Mouse (Mus musculus) MEL (cell line): ENCODE results near the gene Fgfr2. TPM values are rescaled to one million over a fixed set of nuclear protein-coding genes. Genes with fewer than 3 reads are reported as not detected.

ENCODE experiments used
- DNase-seq: peaks from one replicate; pipeline ENCODE4 v3.0.0; 2011; ENCODE audit warnings: low read depth, low spot score
- H3K27ac ChIP-seq: 2 replicates; pipeline ENCODE4 v1.5.1; 2012; ENCODE audit warnings: low read depth, mild to moderate bottlenecking, control low read depth, low read length, moderate library complexity; ENCODE audit not compliant: control insufficient read depth
- H3K27me3 ChIP-seq, 2 experiments: fragments of 150-350 bp in 1 of 2; sonication (generic) in 1 of 2; 2 replicates each; pipeline ENCODE4 v1.6.1; 2012; ENCODE audit warnings: low read length in 2 of 2, mild to moderate bottlenecking in 2 of 2, improper control_type of control experiment in 1 of 2, moderate library complexity in 1 of 2; ENCODE audit not compliant: insufficient read depth in 2 of 2, control insufficient read depth in 1 of 2
- H3K36me3 ChIP-seq, 2 experiments: 2 replicates each; pipeline ENCODE4 v1.6.1; 2012 to 2014; ENCODE audit warnings: low read length in 2 of 2, improper control_type of control experiment in 1 of 2, inconsistent platforms in 1 of 2, mild to moderate bottlenecking in 1 of 2; ENCODE audit not compliant: insufficient read depth in 2 of 2, control insufficient read depth in 1 of 2
- H3K4me1 ChIP-seq, 2 experiments: fragments of 150-350 bp in 1 of 2; sonication (generic) in 1 of 2; 2 replicates each; pipeline ENCODE4 v1.6.1; 2012; ENCODE audit warnings: low read length in 2 of 2, improper control_type of control experiment in 1 of 2, mild to moderate bottlenecking in 1 of 2; ENCODE audit not compliant: insufficient read depth in 2 of 2, control insufficient read depth in 1 of 2
- H3K4me3 ChIP-seq, 2 experiments: fragments of 150-350 bp in 1 of 2; sonication (generic) in 1 of 2; 2 replicates each; pipeline ENCODE4 v1.5.1; 2012; ENCODE audit warnings: low read depth in 2 of 2, low read length in 2 of 2, mild to moderate bottlenecking in 2 of 2, moderate library complexity in 2 of 2, control low read depth in 1 of 2, improper control_type of control experiment in 1 of 2; ENCODE audit not compliant: control insufficient read depth in 1 of 2, insufficient read depth in 1 of 2
- H3K79me2 ChIP-seq: 2 replicates; pipeline ENCODE4 v1.6.1; 2012; ENCODE audit warnings: mild to moderate bottlenecking, low read length, moderate library complexity; ENCODE audit not compliant: control insufficient read depth, poor library complexity, insufficient read depth
- H3K9ac ChIP-seq: 2 replicates; pipeline ENCODE4 v1.6.1; 2012; ENCODE audit warnings: low read depth, mild to moderate bottlenecking, control low read depth, low read length, moderate library complexity; ENCODE audit not compliant: control insufficient read depth, poor library complexity, severe bottlenecking
- H3K9me3 ChIP-seq: fragments of 150-350 bp; sonication (generic); replicated peaks from 2 replicates; pipeline ENCODE4 v1.6.1; 2012; ENCODE audit warnings: mild to moderate bottlenecking, low read length, improper control_type of control experiment, moderate library complexity; ENCODE audit not compliant: insufficient read depth
- CHD2 ChIP-seq: IDR thresholded peaks from 2 replicates; pipeline ENCODE4 v1.6.1; 2011; ENCODE audit warnings: low read length, improper control_type of control experiment
- EP300 ChIP-seq, 2 experiments: IDR thresholded peaks; 2 replicates each; pipeline ENCODE4 v1.6.1; 2011; ENCODE audit warnings: improper control_type of control experiment in 2 of 2, low read length in 2 of 2, low read depth in 1 of 2, mild to moderate bottlenecking in 1 of 2
- GATA1 ChIP-seq: IDR thresholded peaks from 2 replicates; pipeline ENCODE4 v1.6.1; 2011; ENCODE audit warnings: low read depth, low read length, improper control_type of control experiment
- HCFC1 ChIP-seq: IDR thresholded peaks from 2 replicates; pipeline ENCODE4 v1.6.1; 2012; ENCODE audit warnings: low read depth, mild to moderate bottlenecking, inconsistent platforms, low read length, improper control_type of control experiment, moderate library complexity
- JUND ChIP-seq: IDR thresholded peaks from 2 replicates; pipeline ENCODE4 v1.6.1; 2011; ENCODE audit warnings: low read depth, mild to moderate bottlenecking, improper control_type of control experiment, low read length
- KAT2A ChIP-seq: conservative IDR thresholded peaks from 2 replicates; pipeline ENCODE4 v1.6.1; 2012; ENCODE audit warnings: low read depth, low read length, improper control_type of control experiment, inconsistent platforms
- MAX ChIP-seq: IDR thresholded peaks from 2 replicates; pipeline ENCODE4 v1.6.1; 2011; ENCODE audit warnings: low read length, improper control_type of control experiment
- MEF2A ChIP-seq: IDR thresholded peaks from 2 replicates; pipeline ENCODE4 v1.6.1; 2014; ENCODE audit warnings: low read depth, mild to moderate bottlenecking, inconsistent platforms, low read length, improper control_type of control experiment; ENCODE audit not compliant: poor library complexity, insufficient replicate concordance, severe bottlenecking; ENCODE audit errors: extremely low read depth
- MXI1 ChIP-seq: IDR thresholded peaks from 2 replicates; pipeline ENCODE4 v1.6.1; 2011; ENCODE audit warnings: mild to moderate bottlenecking, low read depth, low read length, improper control_type of control experiment
- NELFE ChIP-seq: IDR thresholded peaks from 2 replicates; pipeline ENCODE4 v1.6.1; 2011; ENCODE audit warnings: low read depth, low read length, improper control_type of control experiment
- POLR2AphosphoS2 ChIP-seq: IDR thresholded peaks from 2 replicates; pipeline ENCODE4 v1.6.1; 2011; ENCODE audit warnings: low read length, improper control_type of control experiment
- POLR2AphosphoS5 ChIP-seq: IDR thresholded peaks from 2 replicates; pipeline ENCODE4 v1.6.1; 2012; ENCODE audit warnings: low read depth, borderline replicate concordance, mild to moderate bottlenecking, inconsistent platforms, low read length, moderate library complexity, mixed read lengths
- RAD21 ChIP-seq: IDR thresholded peaks from 2 replicates; pipeline ENCODE4 v1.6.1; 2011; ENCODE audit warnings: mild to moderate bottlenecking, low read depth, low read length, improper control_type of control experiment
- RCOR1 ChIP-seq: IDR thresholded peaks from 2 replicates; pipeline ENCODE4 v1.6.1; 2012; ENCODE audit warnings: low read depth, mild to moderate bottlenecking, inconsistent platforms, low read length, improper control_type of control experiment
- SIN3A ChIP-seq: IDR thresholded peaks from 2 replicates; pipeline ENCODE4 v1.6.1; 2012; ENCODE audit warnings: low read length, improper control_type of control experiment, inconsistent platforms
- SMC3 ChIP-seq: IDR thresholded peaks from 2 replicates; pipeline ENCODE4 v1.6.1; 2011; ENCODE audit warnings: low read depth, low read length, improper control_type of control experiment
- TCF12 ChIP-seq: IDR thresholded peaks from 2 replicates; pipeline ENCODE4 v1.6.1; 2014; ENCODE audit warnings: low read depth, mild to moderate bottlenecking, inconsistent platforms, low read length, improper control_type of control experiment, moderate library complexity
- ZC3H11A ChIP-seq: IDR thresholded peaks from 2 replicates; pipeline ENCODE4 v1.6.1; 2012; ENCODE audit warnings: low read depth, mild to moderate bottlenecking, inconsistent platforms, low read length, improper control_type of control experiment
- ZKSCAN1 ChIP-seq: IDR thresholded peaks from 2 replicates; pipeline ENCODE4 v1.6.1; 2012; ENCODE audit warnings: low read depth, mild to moderate bottlenecking, inconsistent platforms, low read length, improper control_type of control experiment, moderate library complexity
- polyA plus RNA-seq, 2 experiments: library from polyadenylated mRNA; stranded (reverse) in 1 of 2; unstranded in 1 of 2; fragments of >175 nt in 1 of 2; fragments of >200 nt in 1 of 2; gene quantifications; 2 replicates each; pipeline versions ENCODE4 v1.2.1 to v1.2.4; 2012; ENCODE audit warnings: low replicate concordance in 2 of 2, low read depth in 1 of 2; ENCODE audit not compliant: insufficient read length in 2 of 2, insufficient read depth in 1 of 2, missing spikeins in 1 of 2
- total RNA-seq: library from RNA; depleted of rRNA; stranded (reverse); fragments of 300-350 nt; gene quantifications from 2 replicates; pipeline ENCODE4 v1.2.3, GENCODE M21; 2012

The Fgfr2 gene
- total and polyA plus RNA-seq, 3 experiments, result not detected

DNA sequence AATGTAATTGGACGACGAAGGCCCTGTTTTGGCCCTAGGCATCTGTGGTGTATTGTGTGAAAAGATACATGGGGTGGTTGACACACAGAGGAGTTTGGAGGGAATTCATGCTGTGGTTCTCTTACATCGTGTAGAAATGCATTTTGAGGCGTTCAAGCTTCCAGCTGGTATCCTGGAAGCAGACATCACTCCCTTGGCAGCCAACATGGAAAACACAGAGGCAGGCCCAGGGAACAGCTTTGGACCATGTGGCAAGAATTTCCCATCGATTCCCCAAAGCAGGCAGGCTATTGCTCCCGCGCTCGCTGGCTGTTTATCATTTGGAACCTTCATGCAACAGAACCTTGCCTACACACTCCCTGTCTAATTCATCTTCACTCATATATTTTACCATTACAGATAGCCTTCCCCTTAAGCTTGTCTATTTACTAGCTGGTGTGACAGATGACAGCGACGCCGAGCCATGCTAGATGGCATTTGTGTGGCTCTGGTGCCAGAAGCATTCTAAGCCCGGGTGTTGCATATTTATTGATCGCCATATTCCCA is 1494.2 kb downstream of the Fgfr2 start:
- H3K27me3 ChIP-seq, result no peaks in the 10 kb centered on the region

DNA sequence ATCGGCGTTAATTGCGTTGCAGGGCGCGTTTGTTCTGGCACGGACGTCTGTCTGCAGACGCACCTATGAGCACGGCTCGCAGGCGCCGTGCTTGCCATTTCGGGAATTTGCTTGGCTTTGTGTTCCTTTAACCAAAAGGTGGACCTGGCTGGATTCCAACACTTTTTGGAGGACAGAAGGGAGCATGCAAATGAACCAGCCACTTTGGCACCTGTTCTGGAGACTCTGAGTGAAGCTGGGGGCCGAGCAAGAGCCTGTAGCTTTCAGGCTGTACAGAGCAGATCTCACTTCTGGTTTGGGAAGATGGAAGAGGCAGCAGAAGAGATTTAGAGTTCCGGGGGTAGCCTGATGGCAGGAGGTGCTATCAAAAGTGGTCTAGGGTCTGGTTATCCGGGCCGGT is 1494.8 kb downstream of the Fgfr2 start:
- TF ChIP-seq JUND, result no peak
- no peak for TF ChIP-seq ZKSCAN1
- TF ChIP-seq POLR2AphosphoS5, result no peak
- TF ChIP-seq EP300 (IDR thresholded peaks at IDR 0.05; ENCODE audit: low read depth in 1 of 2, low read length in 2 of 2), result no peak
- no peak for TF ChIP-seq TCF12
- no peak for TF ChIP-seq POLR2AphosphoS2
- TF ChIP-seq KAT2A, result no peak
- no peak for TF ChIP-seq GATA1
- TF ChIP-seq RAD21, result no peak
- TF ChIP-seq SIN3A, result no peak
- TF ChIP-seq HCFC1, result no peak
- no peak for TF ChIP-seq NELFE
- no peak for TF ChIP-seq SMC3
- TF ChIP-seq MEF2A, result no peak
- TF ChIP-seq RCOR1, result no peak
- no peak for TF ChIP-seq MXI1
- no peak for TF ChIP-seq CHD2

More for the DNA sequence above, 1494.2 kb downstream of the Fgfr2 start:
- no peak overlapping the region for H3K27ac ChIP-seq
- no peaks in the 10 kb centered on the region for H3K4me1 ChIP-seq
- no peak overlapping the region for H3K4me3 ChIP-seq
- TF ChIP-seq EP300 (IDR thresholded peaks at IDR 0.05; ENCODE audit: low read depth in 1 of 2, low read length in 2 of 2) (no peak), ZC3H11A (no peak), HCFC1 (no peak), RCOR1 (no peak), MAX (no peak)
- no peaks in the 10 kb centered on the region for H3K36me3 ChIP-seq
- no peak overlapping the region for H3K9ac ChIP-seq
- no peak for DNase-seq
- no peaks in the 10 kb centered on the region for H3K9me3 ChIP-seq
- H3K79me2 ChIP-seq, result no peaks in the 10 kb centered on the region

More for the DNA sequence above, 1494.8 kb downstream of the Fgfr2 start:
- Histone ChIP-seq H3K4me3 (no peak overlapping the region), H3K9ac (no peak overlapping the region), H3K4me1 (no peaks in the 10 kb centered on the region), H3K9me3 (no peaks in the 10 kb centered on the region), H3K27me3 (no peaks in the 10 kb centered on the region), H3K36me3 (no peaks in the 10 kb centered on the region), H3K79me2 (no peaks in the 10 kb centered on the region), H3K27ac (no peak overlapping the region)
- no peak for DNase-seq
